Mouse (Mus musculus) intestine, embryonic 14.5 days (tissue): ENCODE results near the gene Mansc1. TPM values are rescaled to one million over a fixed set of nuclear protein-coding genes. Genes with fewer than 3 reads are reported as not detected.
A peak's percentile ranks its signal among the peaks of the same experiment; 100 is the strongest.
"Not testable (repeated sequence)": the region's sequence is repeated elsewhere in the genome, so short reads cannot be mapped to it uniquely, and the experiment has no call there.

Source experiments
- ATAC-seq: fragments of 200-750 bp; cut with Nextera tagmentation; replicated peaks from 2 replicates; pipeline ENCODE4 v1.8.0; 2017; ENCODE audit warnings: low read depth, moderate number of reproducible peaks, moderate TSS enrichment, moderate library complexity; ENCODE audit not compliant: low FRiP score, low TSS enrichment
- DNase-seq: peaks from one replicate; pipeline ENCODE4 v3.0.0-alpha.2; 2018; ENCODE audit warnings: low spot score
- H3K27ac ChIP-seq: fragments of 300-500 bp; sonication (generic); 2 replicates; pipeline ENCODE4 v1.5.1; 2014; ENCODE audit warnings: low read depth, mild to moderate bottlenecking, control low read depth
- H3K27me3 ChIP-seq: fragments of 300-500 bp; sonication (generic); replicated peaks from 2 replicates; pipeline ENCODE4 v1.6.1; 2014; ENCODE audit warnings: low read length, control low read depth; ENCODE audit not compliant: control insufficient read depth, insufficient read depth
- H3K36me3 ChIP-seq: fragments of 300-500 bp; sonication (generic); 2 replicates; pipeline ENCODE4 v1.6.1; 2014; ENCODE audit warnings: low read length, control low read depth; ENCODE audit not compliant: control insufficient read depth, insufficient read depth
- H3K4me1 ChIP-seq: fragments of 300-500 bp; sonication (generic); replicated peaks from 2 replicates; pipeline ENCODE4 v1.6.1; 2014; ENCODE audit warnings: low read length, control low read depth, mixed read lengths; ENCODE audit not compliant: control insufficient read depth, insufficient read depth
- H3K4me2 ChIP-seq: fragments of 300-500 bp; sonication (generic); 2 replicates; pipeline ENCODE4 v1.6.1; 2014; ENCODE audit warnings: low read length
- H3K4me3 ChIP-seq: fragments of 300-500 bp; sonication (generic); 2 replicates; pipeline ENCODE4 v1.5.1; 2014; ENCODE audit warnings: low read depth, low read length, control low read depth, mixed read lengths
- H3K9ac ChIP-seq: fragments of 300-500 bp; sonication (generic); 2 replicates; pipeline ENCODE4 v1.6.1; 2014; ENCODE audit warnings: mild to moderate bottlenecking, low read length
- H3K9me3 ChIP-seq: fragments of 300-500 bp; sonication (generic); 2 replicates; pipeline ENCODE4 v1.6.1; 2016; ENCODE audit warnings: low read length, control low read depth; ENCODE audit not compliant: control insufficient read depth
- WGBS: fragments of 180-500 bp; shearing (Covaris S2); extraction: QIAGEN DNeasy Blood & Tissue Kit; methylation state at CpG from one replicate; pipeline ENCODE4 v1.1.7; 2014; 5-methylcytosine and 5-hydroxymethylcytosine counted together
- polyA plus RNA-seq: library from polyadenylated mRNA; unstranded; fragments of >200 nt; fragmentation: Nextera tagmentation; extraction: Ambion mirVana; gene quantifications from 2 replicates; pipeline ENCODE4 v1.2.1, GENCODE M21; 2014

Mansc1 gene
- 6.2 and 6.3 TPM in 2 replicates for polyA plus RNA-seq

DNA sequence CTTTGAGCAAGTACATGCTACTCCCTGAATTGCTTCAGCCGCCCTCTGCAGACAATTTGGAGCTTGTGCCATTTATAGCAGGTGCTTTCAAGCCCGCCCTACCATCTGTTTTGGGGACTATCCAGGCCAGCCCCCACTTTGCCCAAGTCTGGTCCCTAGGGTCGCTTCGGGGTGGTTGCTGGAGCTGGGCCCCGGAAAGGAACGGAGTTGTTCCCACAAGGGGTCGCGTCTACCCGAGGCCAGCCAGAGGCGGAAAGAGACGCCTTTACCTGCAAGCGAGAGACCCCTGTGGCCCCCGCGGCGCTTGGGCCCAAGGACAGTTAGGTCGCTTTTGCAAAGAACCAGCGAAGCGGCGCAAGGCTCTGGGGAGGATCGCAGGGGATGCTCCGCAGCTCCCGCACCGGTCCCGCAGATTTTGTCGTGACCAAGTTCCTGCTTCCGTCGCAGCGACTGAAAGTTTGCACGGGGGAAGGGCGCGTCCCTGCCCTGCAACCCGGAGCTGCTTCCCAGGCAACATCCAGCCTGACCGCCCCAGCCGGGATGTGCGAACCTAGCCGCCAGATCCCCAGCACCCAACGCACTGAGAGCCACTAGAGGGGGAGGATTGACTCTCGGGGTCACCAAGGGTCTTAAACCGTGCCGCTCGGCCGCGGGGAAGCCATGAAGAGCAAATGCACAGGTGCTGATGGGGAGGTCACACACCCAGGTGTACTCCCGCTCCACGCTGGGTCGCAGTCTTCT, at the start of gene Mansc1:
Mansc1 (minus strand) TSS at position 542 of the 741 bp plus-strand sequence.
- 1% methylated on average over 46 of the region's 46 CpGs for WGBS
- H3K4me1 ChIP-seq: no peaks in the 10 kb centered on the region; the same call in 1 of the 2 replicates
- ATAC-seq (peak; percentile 55), DNase-seq (peak; percentile 78)
- H3K27ac ChIP-seq: no peak within 1 kb of the TSS
- no peaks in the 10 kb centered on the region for H3K9me3 ChIP-seq
- H3K36me3 ChIP-seq: no peaks in the 10 kb centered on the region
- H3K4me2 ChIP-seq: peak within 1 kb of the TSS; percentile 92
- peaks cover 8% of the 10 kb centered on the region for H3K27me3 ChIP-seq
- H3K4me3 ChIP-seq: peak within 1 kb of the TSS; percentile 53
- peak within 1 kb of the TSS; percentile 53 for H3K9ac ChIP-seq

DNA sequence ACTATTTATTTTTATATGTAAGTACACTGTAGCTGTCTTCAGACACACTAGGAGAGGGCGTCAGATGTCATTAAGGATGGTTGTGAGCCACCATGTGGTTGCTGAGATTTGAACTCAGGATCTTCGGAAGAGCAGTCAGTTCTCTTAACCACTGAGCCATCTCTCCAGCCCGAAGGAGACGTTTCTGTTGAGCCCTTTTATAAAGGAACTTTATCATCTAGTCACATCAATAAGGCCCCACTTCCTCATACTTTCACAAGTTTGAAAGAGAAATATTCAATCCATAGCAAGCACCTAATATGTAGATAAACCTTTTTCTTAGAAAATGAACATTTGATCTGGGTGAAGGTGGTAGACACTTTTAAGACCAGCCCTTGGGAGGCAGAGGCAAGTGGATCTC, 47.0 kb upstream of the Mansc1 start:
- not testable (repeated sequence) for DNase-seq, H3K9ac ChIP-seq, H3K27me3 ChIP-seq, H3K4me2 ChIP-seq, H3K4me1 ChIP-seq, H3K27ac ChIP-seq, H3K4me3 ChIP-seq, H3K9me3 ChIP-seq, H3K36me3 ChIP-seq, ATAC-seq
- WGBS: 89% methylated on average over 4 of the region's 4 CpGs

DNA sequence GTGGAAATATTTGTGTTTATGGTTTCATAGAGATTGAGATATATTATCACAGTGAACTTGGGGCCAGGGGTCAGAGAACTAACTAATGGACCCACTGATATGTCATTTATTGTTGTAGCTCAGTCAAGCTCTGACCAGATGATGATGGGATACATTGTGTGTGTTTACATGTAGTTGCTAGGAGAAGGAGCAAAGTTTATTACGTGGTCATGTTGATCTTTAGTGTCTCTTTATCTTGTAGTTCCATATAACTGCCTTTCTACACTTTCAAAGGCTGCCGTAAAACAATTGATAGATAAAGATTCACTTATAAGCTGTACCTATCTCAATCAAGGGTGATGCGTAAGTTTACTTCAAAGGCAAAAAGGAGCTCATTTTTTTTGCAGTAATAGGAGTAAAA, 45.7 kb upstream of the Mansc1 start:
- 48% methylated on average over 3 of the region's 3 CpGs for WGBS
- H3K27ac ChIP-seq: no peak overlapping the region
- H3K36me3 ChIP-seq: no peaks in the 10 kb centered on the region
- DNase-seq (no peak), ATAC-seq (peak; percentile 83)
- H3K9ac ChIP-seq: no peak overlapping the region
- no peaks in the 10 kb centered on the region; the same call in 1 of the 2 replicates for H3K4me1 ChIP-seq
- H3K9me3 ChIP-seq: no peaks in the 10 kb centered on the region
- H3K27me3 ChIP-seq: no peaks in the 10 kb centered on the region
- H3K4me3 ChIP-seq: no peak overlapping the region
- no peak overlapping the region for H3K4me2 ChIP-seq

DNA sequence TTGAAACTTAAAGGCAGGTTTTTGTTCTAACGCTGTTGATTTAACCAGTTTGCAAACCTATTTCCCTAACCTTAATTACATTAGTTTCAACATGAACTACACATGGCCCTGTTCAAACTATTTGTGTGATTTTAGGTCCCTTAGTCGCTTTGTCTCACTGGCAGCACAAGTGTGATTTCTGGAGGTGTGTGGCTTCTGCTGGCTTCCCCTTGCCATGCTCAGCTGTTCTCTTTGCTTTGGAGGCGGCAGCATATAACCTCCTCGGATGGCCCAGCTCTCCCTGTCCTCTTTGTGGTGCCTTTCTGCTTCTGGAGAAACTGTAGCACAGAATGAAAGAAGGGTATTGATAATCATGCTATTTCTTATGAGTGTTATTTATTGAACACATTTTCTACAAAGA, 45.2 kb upstream of the Mansc1 start:
- no peaks in the 10 kb centered on the region for H3K9me3 ChIP-seq
- H3K4me1 ChIP-seq: no peaks in the 10 kb centered on the region; the same call in 1 of the 2 replicates
- no peaks in the 10 kb centered on the region for H3K27me3 ChIP-seq
- H3K4me2 ChIP-seq: no peak overlapping the region
- ATAC-seq (0 out of 2 replicates have a peak, but pooled peaks have one; percentile 21), DNase-seq (no peak)
- H3K36me3 ChIP-seq: no peaks in the 10 kb centered on the region
- WGBS: 64% methylated on average over 4 of the region's 4 CpGs
- no peak overlapping the region for H3K4me3 ChIP-seq
- H3K9ac ChIP-seq: no peak overlapping the region
- no peak overlapping the region for H3K27ac ChIP-seq

DNA sequence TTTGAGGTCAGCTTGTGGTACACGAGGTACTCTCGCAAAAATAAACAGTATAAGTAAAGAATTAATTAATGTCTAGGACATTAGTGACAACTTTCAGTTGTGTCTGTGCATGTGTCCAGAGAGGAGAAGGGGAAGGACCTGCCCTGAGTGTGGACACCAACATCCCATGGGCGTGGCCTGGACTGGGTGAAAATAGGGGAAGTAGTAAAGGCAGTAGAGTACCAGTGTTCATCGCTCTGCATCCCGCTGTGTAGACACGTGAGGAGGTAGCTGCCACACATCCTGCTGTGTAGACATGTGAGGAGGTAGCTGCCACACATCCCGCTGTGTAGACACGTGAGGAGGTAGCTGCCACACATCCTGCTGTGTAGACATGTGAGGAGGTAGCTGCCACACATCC, 41.4 kb upstream of the Mansc1 start:
- WGBS: 89% methylated on average over 8 of the region's 8 CpGs
- H3K27ac ChIP-seq, ATAC-seq, H3K27me3 ChIP-seq, H3K9me3 ChIP-seq, DNase-seq, H3K36me3 ChIP-seq, H3K4me1 ChIP-seq, H3K9ac ChIP-seq, H3K4me2 ChIP-seq, H3K4me3 ChIP-seq: not testable (repeated sequence)

DNA sequence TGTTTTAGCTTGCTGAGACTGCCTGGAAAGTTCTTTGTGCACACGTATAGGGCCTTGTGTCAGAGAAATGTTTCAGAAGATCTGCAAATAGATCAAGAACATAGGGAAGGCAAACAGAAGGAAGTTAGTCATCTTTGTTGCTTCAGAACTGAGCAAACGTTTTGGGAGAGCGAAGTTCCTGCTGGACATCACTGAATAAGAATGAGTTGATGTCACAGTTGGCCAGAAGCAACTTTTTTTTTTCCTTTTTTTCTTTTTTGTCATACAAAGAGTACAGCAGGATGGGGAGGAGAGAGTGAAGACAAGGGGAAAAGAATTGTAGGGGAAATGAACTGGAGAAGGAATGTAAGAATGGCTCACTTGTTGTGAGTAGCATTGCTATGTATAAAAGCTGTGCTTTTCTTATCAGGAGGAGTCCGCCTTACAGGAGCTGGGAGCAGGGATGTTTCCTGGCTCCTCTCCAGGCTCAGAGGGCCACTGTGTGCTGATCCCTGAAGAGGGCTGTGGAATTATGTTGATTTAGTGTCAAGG, 38.7 kb upstream of the Mansc1 start:
- WGBS: 43% methylated on average over 4 of the region's 4 CpGs
- H3K27ac ChIP-seq: no peak overlapping the region
- DNase-seq: no peak
- no peaks in the 10 kb centered on the region for H3K27me3 ChIP-seq
- no peaks in the 10 kb centered on the region for H3K9me3 ChIP-seq
- no peak overlapping the region for H3K4me3 ChIP-seq
- no peak overlapping the region for H3K9ac ChIP-seq
- no peak for ATAC-seq
- no peaks in the 10 kb centered on the region for H3K36me3 ChIP-seq
- no peaks in the 10 kb centered on the region for H3K4me1 ChIP-seq
- no peak overlapping the region for H3K4me2 ChIP-seq

DNA sequence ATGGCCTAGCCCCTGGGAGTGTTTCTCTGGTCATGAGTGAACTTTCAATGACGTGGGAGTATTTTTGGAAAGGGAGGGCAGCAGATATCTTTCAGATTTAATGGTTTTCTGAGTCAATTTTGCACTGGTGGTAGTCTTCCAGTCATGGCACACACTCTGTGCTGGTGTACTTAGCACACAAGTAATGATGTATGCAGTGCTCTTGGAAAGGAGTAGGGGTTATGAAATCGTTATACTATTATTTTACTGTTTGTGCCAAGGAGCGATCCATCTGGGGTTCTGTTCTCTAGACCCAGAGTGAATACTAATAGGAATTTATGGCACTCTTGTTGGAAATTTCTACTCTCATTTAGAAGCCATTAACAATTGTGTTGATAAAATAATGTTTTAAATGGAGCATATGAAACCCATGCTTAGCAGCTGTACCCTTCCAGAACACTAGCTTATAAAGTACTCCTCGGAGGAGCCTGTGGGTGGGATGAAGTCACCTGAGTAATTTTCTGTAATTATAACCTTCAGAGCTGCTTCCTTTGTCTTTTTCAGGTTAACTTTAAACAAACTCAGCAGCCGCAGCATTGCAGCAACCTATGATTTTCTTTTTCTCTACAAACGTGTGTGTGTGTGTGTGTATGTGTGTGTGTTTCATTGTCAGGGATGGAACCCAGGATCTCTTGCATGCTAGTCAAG, 37.0 kb upstream of the Mansc1 start:
- H3K9me3 ChIP-seq: no peaks in the 10 kb centered on the region
- WGBS: 77% methylated on average over 6 of the region's 6 CpGs
- H3K4me1 ChIP-seq: no peaks in the 10 kb centered on the region
- no peaks in the 10 kb centered on the region for H3K27me3 ChIP-seq
- DNase-seq: no peak
- H3K9ac ChIP-seq: no peak overlapping the region
- H3K36me3 ChIP-seq: no peaks in the 10 kb centered on the region
- no peak overlapping the region for H3K27ac ChIP-seq
- no peak for ATAC-seq
- H3K4me2 ChIP-seq: no peak overlapping the region
- no peak overlapping the region for H3K4me3 ChIP-seq

DNA sequence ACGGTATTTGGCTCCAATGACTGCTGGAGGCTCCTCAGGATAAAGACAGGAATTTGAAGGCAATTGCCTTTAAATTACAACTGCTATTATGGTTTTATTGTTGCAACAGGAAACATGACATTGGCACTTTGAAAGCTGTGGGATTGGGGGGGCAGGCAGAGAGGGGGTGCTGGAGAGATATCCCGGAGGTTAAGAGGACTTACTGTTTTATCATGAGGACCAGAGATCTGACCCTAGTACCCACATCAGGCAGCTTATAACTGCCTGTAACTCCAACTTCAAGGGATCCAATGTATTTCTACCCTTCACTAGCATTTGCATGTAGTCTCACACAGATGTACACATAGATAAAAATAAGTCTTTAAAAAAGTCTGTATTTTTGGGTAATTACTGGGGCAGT, 36.2 kb upstream of the Mansc1 start:
- Histone ChIP-seq H3K9me3 (no peaks in the 10 kb centered on the region), H3K9ac (no peak overlapping the region), H3K4me1 (no peaks in the 10 kb centered on the region), H3K27me3 (no peaks in the 10 kb centered on the region), H3K36me3 (no peaks in the 10 kb centered on the region), H3K27ac (no peak overlapping the region), H3K4me3 (no peak overlapping the region), H3K4me2 (no peak overlapping the region)
- 66% methylated on average over 2 of the region's 2 CpGs for WGBS
- ATAC-seq: no peak
- no peak for DNase-seq
